Mouse (Mus musculus) frontal cortex, postnatal 25 days (tissue): ENCODE results near the gene Eva1c.

Experiments
- DNase-seq, 2 experiments: peaks; one replicate each; pipeline ENCODE4 v3.0.0; 2022; ENCODE audit warnings: low spot score in 2 of 2

Eva1c gene

DNA sequence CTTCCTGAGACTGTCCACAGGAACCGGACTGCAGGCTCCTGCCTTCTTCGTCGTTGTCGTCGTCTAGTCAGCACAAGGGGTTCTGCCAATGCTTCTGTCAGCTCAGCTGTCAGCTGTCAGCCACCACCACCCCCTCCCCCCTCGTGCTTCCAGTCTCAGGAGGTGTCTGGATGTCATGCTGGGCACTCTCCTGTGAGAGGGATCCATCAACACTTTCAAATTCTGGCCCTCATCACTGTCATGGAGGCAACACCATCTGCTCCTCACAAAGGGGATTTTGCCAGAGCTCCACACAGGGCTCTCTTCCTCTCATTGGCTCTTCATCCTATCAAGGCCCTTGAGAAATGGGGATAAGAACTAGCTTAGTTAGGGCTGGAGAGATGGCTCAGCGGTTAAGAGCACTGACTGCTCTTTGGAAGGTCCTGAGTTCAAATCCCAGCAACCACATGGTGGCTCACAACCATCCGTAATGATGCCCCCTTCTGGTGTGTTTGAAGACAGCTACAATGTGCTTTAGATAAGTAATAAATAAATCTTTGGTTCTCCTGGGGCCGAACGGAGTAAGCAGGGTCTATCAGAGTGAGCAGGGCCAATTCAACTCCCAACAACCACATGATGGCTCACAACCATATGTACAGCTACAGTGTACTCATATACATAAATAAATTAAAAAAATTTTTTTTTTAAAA is 95.1 kb downstream of the Eva1c start:
- DNase-seq = no peak

GRCm38 (mm10) chr16:90924606-90925370 is 98.3 kb downstream of the Eva1c start:
- no peak for DNase-seq

DNA sequence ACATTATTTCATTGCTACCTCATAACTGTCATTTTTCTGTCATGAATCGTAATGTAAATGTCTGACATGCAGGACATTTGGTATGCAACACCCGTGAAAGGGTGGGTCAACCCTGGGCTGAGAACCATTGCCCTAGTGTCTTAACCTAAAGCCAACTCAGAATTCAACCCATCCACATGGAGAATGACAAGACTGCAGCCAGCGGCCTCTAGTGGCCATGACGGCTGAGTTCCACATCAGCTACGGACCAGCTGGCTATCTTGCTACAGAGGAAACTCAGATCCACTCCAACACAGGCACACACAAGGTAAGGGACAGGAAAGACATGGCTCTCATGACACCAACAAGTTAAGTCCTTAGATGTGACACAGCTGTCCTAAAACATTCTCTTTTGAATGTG is 98.9 kb downstream of the Eva1c start:
- DNase-seq = peak; percentile 52 to 60

GRCm38 (mm10) chr16:90927446-90927845 is 100.9 kb downstream of the Eva1c start:
- no peak for DNase-seq

DNA sequence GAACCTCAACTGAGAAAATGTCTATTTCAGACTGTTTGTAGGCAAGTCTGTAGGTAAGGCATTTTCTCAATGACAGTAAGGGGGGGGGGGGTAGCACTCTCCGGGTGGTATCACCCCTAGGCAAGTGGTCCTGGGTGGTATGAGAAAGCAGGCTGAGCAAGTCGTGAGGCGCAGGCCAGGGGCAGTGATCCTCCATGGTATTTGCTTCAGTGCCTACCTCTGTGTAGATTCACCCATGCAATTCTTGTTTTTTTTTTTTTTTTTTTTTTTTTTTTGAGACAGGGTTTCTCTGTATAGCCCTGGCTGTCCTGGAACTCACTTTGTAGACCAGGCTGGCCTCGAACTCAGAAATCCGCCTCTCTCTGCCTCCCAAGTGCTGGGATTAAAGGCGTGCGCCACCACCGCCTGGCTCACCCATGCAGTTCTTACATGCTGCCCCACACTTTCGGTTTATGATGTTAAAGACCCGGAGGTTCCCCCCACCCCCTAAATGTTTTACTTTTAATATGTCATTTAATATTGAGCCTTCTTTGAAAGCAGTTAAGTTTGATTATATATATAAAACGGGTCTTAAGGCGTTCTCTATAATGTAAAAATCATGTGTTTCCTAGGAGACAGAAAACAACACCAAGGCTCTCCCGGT is 107.1 kb downstream of the Eva1c start:
- no peak for DNase-seq

- DNase-seq = peak in 1 of 2 experiments; percentile 51
These were observed 107.7 kb downstream of the Eva1c start for GRCm38 (mm10) chr16:90934193-90934686.

- peak; percentile 77 to 90 for DNase-seq
These were observed 108.3 kb downstream of the Eva1c start, which contains the start of gene Cfap298 for GRCm38 (mm10) chr16:90934687-90935328. Gene Cfap298 (minus strand): TSS chr16:90935114.

GRCm38 (mm10) chr16:90941246-90941645 is 114.7 kb downstream of the Eva1c start:
- no peak for DNase-seq

- no peak for DNase-seq
These were observed 120.5 kb downstream of the Eva1c start for GRCm38 (mm10) chr16:90946977-90947376.

GRCm38 (mm10) chr16:90950354-90950963 is 123.9 kb downstream of the Eva1c start:
- DNase-seq = no peak

- no peak for DNase-seq
These were observed 126.6 kb downstream of the Eva1c start for GRCm38 (mm10) chr16:90953147-90953546.

DNA sequence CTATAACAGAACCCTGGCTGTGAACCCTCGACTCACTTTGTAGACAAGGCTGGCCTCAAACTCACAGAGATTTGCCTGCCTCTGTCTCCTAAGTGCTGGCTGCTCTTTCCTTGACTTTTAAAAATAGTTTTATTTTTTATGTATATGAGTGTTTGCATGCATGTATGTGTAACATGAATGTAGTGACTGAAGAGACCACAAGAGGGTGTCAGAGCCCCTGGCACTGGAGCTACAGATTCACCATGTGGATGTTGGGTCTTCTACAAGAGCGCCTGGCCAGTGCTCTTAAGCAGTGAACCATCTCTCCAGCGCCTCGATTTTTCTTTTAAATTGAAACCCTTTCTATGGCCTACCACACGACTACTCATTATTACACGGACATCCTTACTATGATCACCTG is 127.3 kb downstream of the Eva1c start:
- no peak for DNase-seq
